Mouse (Mus musculus) 416B (cell line): ENCODE results near the gene Dync1i2.

ENCODE experiments used
- DNase-seq: peaks from one replicate; pipeline ENCODE4 v3.0.0; 2011; ENCODE audit warnings: low read depth

The Dync1i2 gene

DNA sequence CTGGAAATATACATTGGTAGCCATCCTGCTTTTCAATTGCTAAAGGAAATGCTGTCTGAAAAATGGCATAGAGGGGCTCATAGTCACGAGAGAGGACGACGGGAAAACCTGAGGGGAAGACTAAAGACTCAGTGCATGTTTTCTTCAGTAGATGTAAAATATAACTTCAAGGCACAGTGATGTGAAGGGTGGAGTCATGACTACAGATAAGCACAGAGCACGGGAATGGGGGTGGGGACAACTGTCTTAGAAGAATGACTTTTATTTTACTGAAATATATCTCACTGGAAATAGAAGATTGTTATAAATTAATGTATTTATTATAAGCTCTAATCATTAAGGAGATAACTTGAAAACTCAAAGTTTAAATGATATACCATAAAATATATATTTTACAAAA is 58.6 kb downstream of the Dync1i2 start:
- no peak for DNase-seq

DNA sequence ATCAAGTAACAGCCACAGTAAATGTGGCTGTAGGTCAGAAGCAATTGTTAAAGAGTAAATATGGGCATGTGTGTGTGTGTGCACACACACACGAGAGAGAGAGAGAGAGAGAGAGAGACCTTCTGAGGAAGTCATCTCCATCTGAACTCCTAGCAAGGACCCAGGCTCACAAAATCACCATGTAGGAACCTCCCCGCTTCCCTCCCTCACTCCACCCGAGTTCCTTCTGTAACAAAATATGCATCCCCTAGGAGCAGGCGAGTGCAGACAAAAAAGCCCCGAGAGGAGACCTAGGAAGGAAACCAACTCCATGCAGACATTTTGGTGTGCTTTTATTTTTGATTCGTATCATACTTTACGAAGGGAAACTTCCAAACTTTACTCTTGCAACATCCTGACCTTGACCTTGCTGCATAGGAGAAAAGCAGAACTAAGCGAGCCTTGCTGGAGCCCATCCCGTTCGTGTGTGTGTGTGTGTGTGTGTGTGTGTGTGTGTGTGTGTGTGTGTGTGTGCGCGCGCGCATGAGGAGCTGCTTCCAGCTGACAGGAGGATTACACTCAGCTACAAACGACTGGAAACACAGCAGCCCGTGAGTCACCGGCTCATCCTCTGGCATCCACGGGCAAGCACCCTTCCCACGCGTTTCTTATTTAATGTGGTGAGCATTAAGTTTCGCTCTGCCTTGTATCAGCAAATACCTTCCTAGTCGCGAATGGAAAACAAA is 62.6 kb downstream of the Dync1i2 start:
- DNase-seq: peak; percentile 93

DNA sequence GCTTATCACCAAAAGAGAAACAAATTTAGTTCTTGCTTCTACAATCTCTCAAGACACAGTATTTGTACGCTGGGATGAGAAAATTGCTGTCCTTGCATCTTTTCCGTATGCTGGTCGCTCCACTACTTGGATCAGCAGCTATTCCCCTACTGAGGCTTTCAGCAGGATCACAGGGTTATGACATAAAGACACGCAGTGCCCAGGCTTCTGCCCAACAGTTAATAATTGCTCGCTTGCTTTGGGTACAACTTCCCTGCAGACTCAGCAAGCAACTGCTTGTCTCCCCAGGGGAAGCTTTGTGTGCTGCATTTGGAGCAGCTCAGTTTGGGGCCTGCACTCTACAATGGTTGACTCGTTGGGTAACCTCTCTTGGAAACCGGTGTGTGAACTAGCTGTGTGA is 64.2 kb downstream of the Dync1i2 start:
- DNase-seq: no peak

DNA sequence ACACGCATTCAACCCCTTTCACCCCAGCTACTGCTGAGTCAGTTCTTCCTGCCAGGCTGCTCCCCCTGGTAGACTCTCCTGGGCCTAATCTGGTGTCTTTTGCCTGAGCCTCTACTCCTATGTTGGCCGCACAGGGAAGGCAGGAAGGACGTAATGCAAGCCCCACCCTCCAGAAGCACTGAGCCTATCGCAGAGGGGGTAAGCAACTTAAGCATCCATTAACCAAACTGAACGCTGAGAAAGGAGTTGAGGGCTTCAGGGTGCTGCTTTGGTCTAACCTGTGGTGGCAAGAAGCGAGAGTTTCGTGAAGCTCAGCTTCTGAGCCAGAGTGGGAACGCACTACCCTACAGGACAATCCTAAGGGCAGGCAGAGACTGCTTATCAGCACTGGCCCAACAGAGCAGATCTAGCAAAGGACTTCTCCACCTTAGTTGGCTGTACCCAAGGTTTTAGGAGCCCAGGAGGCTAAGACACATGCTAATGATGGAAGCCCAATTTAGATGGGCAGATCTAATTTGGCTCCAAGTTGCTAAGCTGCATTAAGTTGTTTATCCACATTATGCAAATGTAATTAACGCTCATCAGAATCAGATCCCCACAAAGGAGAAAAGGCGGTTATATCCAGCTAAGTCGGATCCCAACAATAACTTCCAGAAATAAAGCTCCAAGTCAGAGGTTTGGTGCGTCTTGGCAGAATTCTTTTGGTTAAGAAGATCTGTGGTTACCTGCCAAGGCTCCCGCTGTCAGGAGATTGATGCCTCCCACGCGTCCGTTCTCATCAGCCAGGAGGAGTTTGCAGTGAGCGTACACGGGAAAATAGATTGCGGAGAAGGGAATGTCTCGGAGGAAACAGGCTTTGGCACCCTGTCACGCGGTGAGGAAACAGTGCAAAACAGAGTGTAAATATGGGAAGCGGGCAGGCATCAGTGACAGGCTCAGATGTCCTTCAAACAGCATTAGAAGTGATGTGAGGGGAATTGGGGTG is 67.6 kb downstream of the Dync1i2 start:
- no peak for DNase-seq

DNA sequence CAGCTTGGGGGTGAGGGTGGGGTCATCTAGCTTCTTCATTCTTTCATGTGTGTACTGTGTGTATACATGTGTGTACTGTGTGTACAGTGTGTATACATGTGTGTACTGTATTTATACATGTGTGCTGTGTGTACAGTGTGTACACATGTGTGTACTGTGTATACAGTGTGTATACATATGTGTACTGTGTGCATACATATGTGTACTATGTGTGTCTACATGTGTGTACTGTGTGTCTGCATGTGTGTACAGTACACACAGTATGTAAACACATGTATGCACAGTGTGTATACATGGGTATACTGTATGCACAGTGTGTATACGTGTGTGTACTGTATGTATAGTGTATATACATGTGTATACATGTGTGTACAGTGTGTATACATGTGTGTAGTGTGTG is 70.5 kb downstream of the Dync1i2 start:
- no peak for DNase-seq

DNA sequence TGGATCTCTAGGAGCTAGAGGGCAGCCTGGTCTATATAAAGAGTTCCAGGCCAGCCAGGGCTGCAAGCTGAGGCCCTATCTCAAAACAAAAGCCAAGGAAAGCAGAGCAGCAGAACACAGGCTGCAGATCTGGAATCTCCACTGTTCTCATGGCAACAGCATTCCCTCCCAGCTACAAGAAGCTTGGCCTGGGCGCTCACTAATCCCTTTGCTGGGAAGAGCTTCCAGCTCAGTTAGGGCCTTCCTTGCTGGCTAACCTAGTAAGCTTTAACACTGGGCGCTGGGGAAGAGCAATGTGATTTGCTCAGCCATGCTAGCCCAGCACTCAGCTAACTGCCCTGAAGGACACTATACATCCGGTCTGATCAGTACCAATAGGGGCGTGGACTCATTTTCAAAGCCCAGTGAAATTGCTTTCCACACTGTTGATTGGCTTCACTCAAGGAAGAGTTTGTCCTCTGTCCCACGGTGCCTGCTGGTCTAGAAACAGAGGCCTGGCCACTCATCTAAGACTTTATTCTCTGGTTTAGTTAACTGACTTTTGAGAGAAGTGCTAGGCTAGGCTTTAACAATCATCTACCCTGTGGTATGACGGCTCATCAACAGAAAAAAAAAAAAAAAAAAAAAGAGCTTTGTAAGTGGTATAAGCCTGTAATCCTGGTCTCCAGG is 78.7 kb downstream of the Dync1i2 start:
- no peak for DNase-seq

DNA sequence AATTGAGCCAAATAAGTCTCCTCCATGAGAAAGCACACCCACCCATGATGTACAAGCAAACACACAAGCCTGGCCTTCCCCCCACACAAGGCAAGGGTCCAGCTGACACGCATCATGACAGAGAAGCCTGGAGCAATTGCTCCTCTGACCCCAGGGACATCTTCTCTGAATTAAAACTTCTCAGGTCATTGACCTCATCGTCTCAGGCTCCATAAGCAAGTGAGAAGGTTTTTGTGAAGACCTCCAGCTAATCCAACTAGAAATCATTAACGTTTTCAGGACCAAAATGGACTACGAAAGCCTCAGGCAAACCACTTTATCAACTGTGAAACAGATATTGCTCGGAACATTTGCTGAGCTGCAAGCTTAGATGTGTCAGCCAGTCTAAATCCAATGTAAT is 80.1 kb downstream of the Dync1i2 start:
- no peak for DNase-seq

DNA sequence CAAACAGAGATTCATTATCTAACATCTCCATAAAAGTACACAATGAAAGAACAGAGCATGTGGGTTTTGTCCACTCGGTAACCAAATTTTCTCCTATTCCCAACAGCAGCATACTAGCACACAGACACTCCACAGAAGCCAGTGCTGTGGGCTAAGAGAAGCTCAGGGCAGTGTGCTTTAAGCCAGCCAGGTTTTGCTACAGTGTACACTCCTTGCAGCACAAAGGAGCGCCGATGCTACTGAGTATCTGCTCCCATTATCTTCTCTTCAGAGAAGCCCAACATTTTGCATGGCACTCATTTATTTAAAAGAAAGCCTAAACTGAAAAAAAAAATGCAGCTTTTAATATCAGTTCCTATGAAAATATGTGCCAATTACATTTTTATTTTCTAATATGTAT is 82.5 kb downstream of the Dync1i2 start:
- no peak for DNase-seq

DNA sequence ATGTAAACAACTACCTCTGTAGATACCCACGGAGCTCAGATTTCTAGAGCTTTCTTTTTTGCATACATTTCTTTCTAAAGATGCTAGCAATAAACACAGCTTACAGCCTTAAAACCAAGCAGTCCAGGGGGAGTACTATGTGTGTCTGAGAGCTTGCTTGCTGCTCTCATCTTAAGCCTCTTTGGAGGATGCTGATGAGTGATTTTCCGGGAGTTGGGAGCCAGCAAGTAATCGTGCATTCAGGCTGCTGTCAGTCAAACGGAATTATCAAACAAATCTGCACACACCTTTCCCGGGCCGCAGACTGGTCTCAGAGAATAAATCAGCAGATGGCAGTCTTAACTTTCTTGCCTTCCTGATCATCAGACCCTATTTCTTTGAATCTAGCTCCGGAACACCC is 83.0 kb downstream of the Dync1i2 start:
- DNase-seq: no peak

DNA sequence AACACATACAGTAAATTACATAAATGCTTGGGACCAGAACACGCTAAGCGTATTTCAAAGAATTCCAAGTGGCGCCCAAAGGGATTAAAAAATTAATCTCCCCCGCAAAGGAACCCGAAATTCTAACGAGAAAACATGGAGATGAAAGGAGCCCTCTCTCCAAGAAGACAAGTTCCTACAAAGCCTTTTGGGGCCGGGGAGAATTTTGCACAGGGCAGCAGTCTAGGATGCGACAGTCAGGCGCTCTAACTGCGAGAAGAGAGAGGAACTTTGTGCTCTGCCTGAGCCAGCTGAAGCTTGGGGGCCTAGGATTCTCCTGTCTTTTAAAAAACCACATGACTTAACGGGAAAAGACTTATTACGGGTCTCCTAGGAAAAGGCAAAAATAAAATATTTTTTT is 84.3 kb downstream of the Dync1i2 start:
- DNase-seq: no peak

DNA sequence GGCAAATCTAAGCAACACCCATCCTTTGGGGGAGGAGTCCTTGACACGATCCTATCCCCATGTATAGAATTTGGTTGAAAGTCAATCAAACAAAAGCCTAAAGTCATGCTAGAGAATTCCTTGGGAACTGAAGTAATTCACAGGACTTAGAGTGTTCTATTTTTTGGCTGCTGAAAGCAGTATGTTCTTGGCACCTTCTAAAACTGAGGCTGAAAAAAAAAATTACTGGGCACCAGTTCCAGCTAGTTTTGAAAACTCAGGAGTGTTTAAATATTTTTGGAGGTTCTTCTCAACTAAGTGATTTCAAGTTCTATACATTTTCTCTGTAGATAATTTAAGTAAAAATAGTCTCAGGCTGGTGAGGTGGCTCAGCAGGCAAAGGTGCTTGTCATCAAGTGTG is 86.0 kb downstream of the Dync1i2 start:
- no peak for DNase-seq

DNA sequence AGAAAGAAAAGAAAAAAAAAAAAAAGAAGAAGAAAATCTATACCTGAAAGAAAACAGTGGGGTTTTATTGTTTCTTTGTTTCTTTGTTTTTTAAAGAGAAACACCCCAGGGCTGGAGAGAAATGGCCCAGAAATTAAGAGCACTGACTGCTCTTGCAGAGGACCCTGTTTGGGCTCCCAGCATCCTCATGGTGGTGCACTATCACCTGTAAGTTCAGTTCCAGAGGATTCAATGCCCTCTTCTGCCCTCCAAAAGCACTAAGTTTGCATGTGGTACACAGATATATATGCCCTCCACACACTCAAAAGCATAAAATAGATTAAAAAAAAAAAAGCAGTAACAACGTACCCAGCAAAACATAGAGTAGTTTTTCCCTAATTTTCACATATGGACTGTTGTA is 87.2 kb downstream of the Dync1i2 start:
- DNase-seq: peak; percentile 16

DNA sequence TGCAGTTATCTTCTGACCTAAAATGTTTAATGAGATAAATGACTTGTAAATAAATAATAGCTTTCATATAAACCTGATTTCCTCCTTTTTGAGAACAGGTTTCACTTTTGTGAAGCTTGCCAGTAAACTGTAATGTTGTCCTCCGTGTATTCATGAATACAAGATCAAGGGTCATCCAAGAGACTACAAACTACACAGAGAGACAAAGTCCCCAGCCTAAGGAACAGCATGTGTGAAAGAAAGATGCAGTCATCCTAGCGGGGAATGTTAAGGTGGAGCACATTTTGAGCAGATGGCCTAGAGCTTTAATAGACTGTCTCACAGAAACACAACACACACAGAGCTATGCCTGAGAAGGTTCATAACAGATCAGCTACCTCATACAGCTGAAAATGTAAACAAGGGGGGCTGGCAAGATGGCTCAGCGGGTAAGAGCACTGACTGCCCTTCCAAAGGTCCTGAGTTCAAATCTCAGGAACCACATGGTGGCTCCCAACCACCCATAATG is 90.7 kb downstream of the Dync1i2 start:
- DNase-seq: no peak

DNA sequence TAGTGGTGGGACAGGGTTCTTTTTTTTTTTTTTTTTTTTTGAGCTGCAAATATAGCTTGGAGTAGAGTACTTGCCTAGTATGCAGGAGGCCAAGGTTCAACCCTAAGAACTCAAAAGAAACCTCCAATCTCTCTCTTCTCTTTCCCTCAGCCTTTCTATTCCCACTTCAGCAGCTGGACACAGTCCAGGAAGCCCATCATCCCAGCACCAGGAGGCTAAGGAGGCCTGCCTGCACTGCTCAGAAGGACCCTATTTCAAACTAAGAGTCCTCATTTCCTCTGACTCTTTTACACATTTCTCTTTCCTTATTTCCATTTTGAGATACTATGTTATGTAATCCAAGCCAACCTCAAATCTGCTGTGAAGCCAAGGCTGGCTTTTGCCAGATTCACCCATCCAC is 91.7 kb downstream of the Dync1i2 start:
- peak; percentile 21 for DNase-seq

DNA sequence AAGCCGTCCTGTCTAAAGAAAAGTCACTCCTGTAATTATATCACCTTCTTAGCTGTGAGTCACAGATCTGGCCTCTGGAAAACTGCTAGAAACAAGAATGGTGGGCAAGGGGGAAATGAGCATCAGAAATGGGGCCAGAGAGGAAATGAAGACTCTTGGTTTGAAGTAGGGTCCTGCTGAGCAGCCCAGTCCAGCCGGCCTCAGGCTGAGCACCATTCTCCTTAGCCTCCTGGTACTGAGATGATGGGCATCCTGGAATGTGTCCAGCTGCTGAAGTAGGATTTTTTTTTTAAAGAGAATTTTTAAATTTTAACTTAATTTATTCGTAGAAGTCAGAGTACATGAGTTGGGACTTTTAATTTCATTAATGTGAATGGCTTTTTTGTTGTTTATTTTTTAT is 93.3 kb downstream of the Dync1i2 start:
- peak; percentile 20 for DNase-seq

DNA sequence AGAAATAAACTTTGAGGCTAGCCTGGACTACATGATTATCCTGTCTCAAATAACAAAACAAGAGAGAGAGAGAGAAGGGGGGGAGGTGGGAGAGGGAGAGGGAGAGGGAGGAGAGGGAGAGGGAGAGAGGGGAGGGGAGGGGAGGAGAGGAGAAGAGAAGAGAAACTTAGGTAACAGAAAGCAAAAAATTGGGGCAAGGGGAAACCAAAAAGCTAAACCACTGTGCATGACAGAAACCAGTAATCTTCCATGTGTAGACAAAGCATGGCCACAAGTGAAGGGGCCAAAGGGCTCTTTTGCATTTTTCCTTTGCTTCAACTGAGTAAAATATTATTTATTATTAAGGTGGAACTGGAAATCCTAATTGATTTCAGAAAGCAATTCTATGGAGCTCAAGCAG is 94.9 kb downstream of the Dync1i2 start:
- DNase-seq: no peak

DNA sequence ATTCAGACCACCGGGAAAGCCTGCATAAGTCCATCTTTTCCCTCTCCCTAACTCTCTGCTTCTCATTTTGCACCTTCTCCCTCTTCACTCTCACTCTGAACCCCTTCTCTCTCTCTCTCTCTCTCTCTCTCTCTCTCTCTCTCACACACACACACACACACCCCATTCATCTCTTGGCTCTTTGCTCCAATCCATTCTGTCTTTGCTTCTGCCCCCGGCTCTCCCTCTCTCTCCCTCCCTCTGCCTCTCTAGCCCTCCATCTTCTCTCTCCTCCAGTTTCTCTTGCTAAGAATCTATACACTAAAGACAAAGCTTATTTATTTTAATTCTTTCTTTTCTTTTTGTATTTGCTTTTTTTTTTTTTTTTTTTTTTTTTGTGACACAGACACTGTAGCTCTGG is 98.2 kb downstream of the Dync1i2 start:
- DNase-seq: no peak

DNA sequence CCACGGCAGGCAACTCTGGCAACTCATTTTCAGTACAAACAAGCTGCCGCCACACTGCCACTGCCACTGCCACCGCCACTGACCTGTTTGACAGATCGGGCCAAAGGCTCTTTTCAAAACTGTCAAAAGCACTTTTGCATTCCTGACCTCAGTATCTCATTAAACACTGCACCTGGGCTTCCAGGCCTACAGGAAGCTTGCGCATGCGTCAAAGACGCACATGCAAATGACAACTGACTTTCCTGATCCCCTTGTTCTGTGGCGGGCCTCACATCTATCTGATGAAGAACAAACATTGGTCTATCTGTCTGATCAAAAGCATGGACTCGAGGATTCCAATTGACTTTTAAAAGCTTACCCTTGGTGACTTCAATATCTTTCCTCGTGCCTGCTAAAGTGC is 100.6 kb downstream of the Dync1i2 start:
- no peak for DNase-seq
